Mouse (Mus musculus) erythroblast, embryonic 14.5 days (primary cell): ENCODE measurements around the gene Ola1.

Source experiments
- GATA1 ChIP-seq: IDR thresholded peaks from 2 replicates; pipeline ENCODE4 v1.6.1; 2012; ENCODE audit warnings: low read length, inconsistent platforms, mixed read lengths
- TAL1 ChIP-seq: IDR thresholded peaks from 3 replicates; pipeline ENCODE4 v1.6.1; 2012; ENCODE audit warnings: low read length, inconsistent platforms, mixed read lengths

GRCm38 (mm10) chr2:73267231-73267630 lies 48.5 kb upstream of the Ola1 start:
- TF ChIP-seq GATA1 (no peak), TAL1 (no peak)
